Mouse (Mus musculus) liver, embryonic 12.5 days (tissue): ENCODE measurements around the gene Sgpp2. TPM values are rescaled to one million over a fixed set of nuclear protein-coding genes. Genes with fewer than 3 reads are reported as not detected.

ENCODE experiments used
- ATAC-seq: fragments of 200-750 bp; cut with Nextera tagmentation; 2 replicates; pipeline ENCODE4 v1.8.0; 2017; ENCODE audit warnings: moderate number of reproducible peaks, mild to moderate bottlenecking, moderate library complexity
- H3K27ac ChIP-seq: fragments of 300-500 bp; sonication (generic); 2 replicates; pipeline ENCODE4 v1.5.1; 2016; ENCODE audit warnings: mild to moderate bottlenecking
- H3K27me3 ChIP-seq: fragments of 300-500 bp; sonication (generic); replicated peaks from 2 replicates; pipeline ENCODE4 v1.6.1; 2016; ENCODE audit warnings: mild to moderate bottlenecking, moderate library complexity
- H3K36me3 ChIP-seq: fragments of 300-500 bp; sonication (generic); 2 replicates; pipeline ENCODE4 v1.6.1; 2016; ENCODE audit warnings: mild to moderate bottlenecking, moderate library complexity
- H3K4me1 ChIP-seq: fragments of 300-500 bp; sonication (generic); 2 replicates; pipeline ENCODE4 v1.6.1; 2016
- H3K4me2 ChIP-seq: fragments of 300-500 bp; sonication (generic); 2 replicates; pipeline ENCODE4 v1.6.1; 2016; ENCODE audit warnings: mild to moderate bottlenecking, moderate library complexity
- H3K4me3 ChIP-seq: fragments of 300-500 bp; sonication (generic); 2 replicates; pipeline ENCODE4 v1.5.1; 2016; ENCODE audit warnings: mild to moderate bottlenecking, moderate library complexity
- H3K9ac ChIP-seq: fragments of 300-500 bp; sonication (generic); 2 replicates; pipeline ENCODE4 v1.6.1; 2016; ENCODE audit warnings: mild to moderate bottlenecking, moderate library complexity
- H3K9me3 ChIP-seq: fragments of 300-500 bp; sonication (generic); replicated peaks from 2 replicates; pipeline ENCODE4 v1.6.1; 2016; ENCODE audit warnings: mild to moderate bottlenecking, moderate library complexity
- WGBS: fragments of 180-500 bp; shearing (Covaris S2); methylation state at CpG from one replicate; pipeline ENCODE4 v1.1.7; 2016; ENCODE audit not compliant: insufficient replicate concordance; 5-methylcytosine and 5-hydroxymethylcytosine counted together
- polyA plus RNA-seq: library from polyadenylated mRNA; unstranded; fragments of >200 nt; fragmentation: Nextera tagmentation; extraction: Ambion mirVana; gene quantifications from 2 replicates; pipeline ENCODE4 v1.2.1, GENCODE M21; 2016

Gene Sgpp2
- polyA plus RNA-seq = 0.13 and 0.32 TPM in 2 replicates

DNA sequence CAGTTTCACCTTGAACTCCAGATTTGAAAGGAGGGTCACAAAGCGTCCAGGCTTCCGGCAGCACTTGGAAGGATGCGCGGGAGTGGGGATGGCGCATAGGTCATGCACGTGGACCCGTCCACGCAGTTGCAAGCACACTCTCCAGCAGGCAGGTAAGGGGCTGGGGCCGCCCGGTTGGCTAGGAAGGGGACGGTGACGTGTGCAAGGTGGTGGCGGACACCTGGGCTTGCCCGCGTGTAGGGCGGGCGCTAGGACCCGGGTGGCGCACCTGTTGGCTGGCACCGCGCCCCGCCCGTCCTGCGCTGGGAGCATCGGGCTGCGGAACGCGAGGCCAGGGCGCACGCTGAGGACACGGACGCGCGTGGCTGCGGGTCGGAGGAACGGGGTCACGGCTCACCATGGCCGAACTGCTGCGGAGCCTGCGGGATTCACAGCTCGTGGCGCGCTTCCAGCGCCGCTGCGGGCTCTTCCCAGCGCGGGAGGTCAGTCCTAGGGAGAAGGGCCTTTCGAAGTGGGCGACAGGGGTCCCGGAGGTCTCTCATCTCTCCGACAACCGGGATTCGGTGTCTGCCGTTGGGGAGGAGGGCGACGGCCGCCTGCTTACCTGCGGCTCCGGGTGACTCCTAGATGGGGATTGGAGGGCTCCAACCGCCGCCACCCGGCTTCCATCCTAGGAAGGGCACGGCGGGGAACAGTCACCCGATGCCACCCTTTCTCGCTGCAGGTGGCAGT, at the start of gene Sgpp2:
Sgpp2 (plus strand) TSS at position 325 of the 732 bp plus-strand sequence.
- no peaks in the 10 kb centered on the region for H3K4me1 ChIP-seq
- ATAC-seq = no peak
- H3K4me2 ChIP-seq = peak within 1 kb of the TSS; percentile 65
- peak within 1 kb of the TSS; percentile 45 for H3K4me3 ChIP-seq
- H3K9me3 ChIP-seq = no peaks in the 10 kb centered on the region
- peaks cover 59% of the 10 kb centered on the region for H3K27me3 ChIP-seq
- no peaks in the 10 kb centered on the region for H3K36me3 ChIP-seq
- no peak within 1 kb of the TSS for H3K27ac ChIP-seq
- H3K9ac ChIP-seq = no peak within 1 kb of the TSS
- WGBS = 2% methylated on average over 67 of the region's 68 CpGs

- H3K4me3 ChIP-seq = no peak overlapping the region
- no peaks in the 10 kb centered on the region for H3K4me1 ChIP-seq
- no peak overlapping the region for H3K9ac ChIP-seq
- H3K27me3 ChIP-seq = no peaks in the 10 kb centered on the region
- H3K36me3 ChIP-seq = no peaks in the 10 kb centered on the region
- WGBS = 53% methylated on average over 5 of the region's 5 CpGs
- H3K9me3 ChIP-seq = no peaks in the 10 kb centered on the region
- no peak overlapping the region for H3K4me2 ChIP-seq
- H3K27ac ChIP-seq = no peak overlapping the region
- no peak for ATAC-seq
Observed at GRCm38 (mm10) chr1:78267519-78267918, 42.6 kb upstream of the Sgpp2 start.

GRCm38 (mm10) chr1:78272915-78273314, 37.2 kb upstream of the Sgpp2 start:
- Histone ChIP-seq H3K27ac (no peak overlapping the region), H3K9me3 (no peaks in the 10 kb centered on the region), H3K4me3 (no peak overlapping the region), H3K4me1 (no peaks in the 10 kb centered on the region), H3K4me2 (no peak overlapping the region), H3K36me3 (no peaks in the 10 kb centered on the region), H3K9ac (no peak overlapping the region), H3K27me3 (no peaks in the 10 kb centered on the region)
- ATAC-seq = no peak
- 59% methylated on average over 3 of the region's 3 CpGs for WGBS

DNA sequence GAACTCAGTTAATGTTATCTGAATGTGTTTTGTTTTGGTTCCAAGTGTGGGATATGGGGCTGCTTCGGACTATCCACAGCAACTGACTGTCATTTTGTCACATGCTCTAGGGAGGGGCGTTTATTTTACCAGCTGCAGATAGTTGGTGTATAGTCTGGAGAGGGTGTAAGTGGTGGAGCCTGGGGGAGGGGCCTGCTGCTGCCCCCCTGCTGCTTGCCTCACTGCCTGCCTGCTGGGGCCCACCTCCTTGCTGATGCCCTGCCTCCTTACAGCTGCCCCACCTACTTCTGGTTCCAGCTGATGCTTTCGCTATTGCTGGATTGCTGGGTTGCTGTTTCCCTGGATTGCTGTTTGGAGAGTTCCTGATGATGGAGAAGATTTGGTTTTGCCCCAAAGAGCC, 31.0 kb upstream of the Sgpp2 start:
- Histone ChIP-seq H3K27ac (no peak overlapping the region), H3K36me3 (no peaks in the 10 kb centered on the region), H3K4me1 (no peaks in the 10 kb centered on the region), H3K4me3 (no peak overlapping the region), H3K27me3 (no peaks in the 10 kb centered on the region), H3K9ac (no peak overlapping the region), H3K9me3 (no peaks in the 10 kb centered on the region), H3K4me2 (no peak overlapping the region)
- 12% methylated on average over 3 of the region's 3 CpGs for WGBS
- no peak for ATAC-seq

- H3K27me3 ChIP-seq = no peaks in the 10 kb centered on the region
- no peak overlapping the region for H3K9ac ChIP-seq
- no peaks in the 10 kb centered on the region for H3K9me3 ChIP-seq
- no peaks in the 10 kb centered on the region for H3K4me1 ChIP-seq
- WGBS = 73% methylated on average over 3 of the region's 3 CpGs
- no peak overlapping the region for H3K27ac ChIP-seq
- no peak overlapping the region for H3K4me3 ChIP-seq
- no peak for ATAC-seq
- H3K4me2 ChIP-seq = no peak overlapping the region
- H3K36me3 ChIP-seq = no peaks in the 10 kb centered on the region
Observed at GRCm38 (mm10) chr1:78292397-78292796, 17.7 kb upstream of the Sgpp2 start.

DNA sequence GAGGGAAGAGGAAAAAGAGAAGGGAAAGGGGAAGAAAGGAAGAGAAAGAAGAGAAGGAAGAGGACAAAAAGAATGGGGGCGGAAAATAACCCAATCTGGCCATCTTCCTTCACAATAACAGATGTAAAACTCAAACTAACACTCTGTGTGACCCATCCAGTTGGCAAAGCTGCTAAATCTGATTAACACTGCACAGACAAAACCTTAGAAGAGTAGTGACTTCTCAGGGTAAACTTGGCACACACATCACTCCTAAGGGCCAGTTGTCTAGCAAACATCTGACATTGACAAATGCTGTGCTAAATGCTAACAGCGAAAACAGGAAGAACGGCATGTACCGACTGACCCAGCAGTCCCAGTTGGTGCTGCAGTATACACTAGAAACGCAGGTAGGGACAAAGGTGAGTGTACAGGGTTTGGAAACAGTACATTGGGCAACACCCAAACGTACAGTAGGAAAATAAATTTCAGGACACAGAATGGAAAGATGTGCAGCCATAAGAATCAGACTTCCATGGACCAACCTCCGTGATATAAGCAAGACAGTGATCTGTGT, 10.4 kb upstream of the Sgpp2 start:
- Histone ChIP-seq H3K9ac (no peak overlapping the region), H3K4me2 (no peak overlapping the region), H3K9me3 (no peaks in the 10 kb centered on the region), H3K4me3 (no peak overlapping the region), H3K27ac (no peak overlapping the region), H3K4me1 (no peaks in the 10 kb centered on the region), H3K36me3 (no peaks in the 10 kb centered on the region), H3K27me3 (no peaks in the 10 kb centered on the region)
- 56% methylated on average over 7 of the region's 7 CpGs for WGBS
- no peak for ATAC-seq

GRCm38 (mm10) chr1:78308688-78309087, 1.5 kb upstream of the Sgpp2 start:
- no peak overlapping the region for H3K27ac ChIP-seq
- H3K4me1 ChIP-seq = no peaks in the 10 kb centered on the region
- H3K27me3 ChIP-seq = peaks cover 59% of the 10 kb centered on the region
- H3K36me3 ChIP-seq = no peaks in the 10 kb centered on the region
- WGBS = 41% methylated on average over 1 of the region's 1 CpGs
- H3K9ac ChIP-seq = no peak overlapping the region
- no peak for ATAC-seq
- H3K4me3 ChIP-seq = no peak overlapping the region
- no peak overlapping the region for H3K4me2 ChIP-seq
- no peaks in the 10 kb centered on the region for H3K9me3 ChIP-seq

DNA sequence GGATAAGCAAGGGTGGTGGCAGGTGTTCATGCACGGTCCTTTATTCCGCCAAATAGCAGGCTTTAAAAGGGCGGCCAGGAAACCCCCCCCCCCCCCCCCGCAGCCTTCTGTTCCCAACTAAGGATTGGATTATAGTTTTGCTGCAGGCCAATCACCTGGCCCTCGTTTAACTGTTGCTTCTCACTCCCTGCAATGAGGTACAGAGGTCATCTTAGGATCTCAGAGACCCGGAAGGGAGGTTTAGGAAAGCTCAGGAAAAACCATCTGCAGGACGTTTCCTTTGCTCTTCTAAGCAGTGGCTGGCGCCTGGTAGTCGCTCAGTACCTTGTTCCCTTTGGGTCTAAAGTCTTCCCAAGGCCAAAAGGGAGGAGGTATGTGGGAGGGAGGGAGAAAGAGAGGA, 865 bp upstream of the Sgpp2 start:
- peaks cover 59% of the 10 kb centered on the region for H3K27me3 ChIP-seq
- no peak overlapping the region for H3K4me3 ChIP-seq
- H3K9me3 ChIP-seq = no peaks in the 10 kb centered on the region
- H3K27ac ChIP-seq = no peak overlapping the region
- WGBS = 3% methylated on average over 9 of the region's 9 CpGs
- no peak for ATAC-seq
- H3K36me3 ChIP-seq = no peaks in the 10 kb centered on the region
- no peak overlapping the region for H3K9ac ChIP-seq
- no peak overlapping the region for H3K4me2 ChIP-seq
- H3K4me1 ChIP-seq = no peaks in the 10 kb centered on the region

DNA sequence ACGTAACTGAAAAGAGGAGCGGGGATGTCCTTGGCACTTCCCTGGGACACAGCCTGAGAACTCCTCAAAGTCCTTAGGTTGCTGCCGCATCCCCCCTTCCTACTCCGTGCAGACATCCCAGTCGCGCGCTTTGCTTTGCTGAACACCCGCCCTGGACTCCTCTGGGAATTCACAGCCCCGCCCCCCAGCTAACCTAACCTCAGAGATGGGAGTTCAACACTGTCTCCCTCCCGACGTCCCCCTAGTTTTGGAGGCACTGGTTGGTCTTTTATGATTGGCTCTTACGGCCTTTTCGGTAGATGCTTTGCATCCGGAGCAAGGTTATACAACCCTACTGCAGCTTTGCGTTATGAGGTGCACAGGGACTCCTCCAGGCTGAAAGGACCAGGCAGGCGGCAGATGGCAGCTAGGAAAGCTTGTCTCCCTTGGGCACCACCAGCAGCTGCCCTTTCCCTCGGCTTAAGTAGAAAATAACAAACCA, 756 bp downstream of the Sgpp2 start:
- peaks cover 59% of the 10 kb centered on the region for H3K27me3 ChIP-seq
- H3K9me3 ChIP-seq = no peaks in the 10 kb centered on the region
- H3K27ac ChIP-seq = no peak overlapping the region
- H3K4me3 ChIP-seq = peak overlapping the region; percentile 45
- H3K4me2 ChIP-seq = peak overlapping the region; percentile 65
- WGBS = 2% methylated on average over 17 of the region's 17 CpGs
- H3K9ac ChIP-seq = no peak overlapping the region
- no peaks in the 10 kb centered on the region for H3K4me1 ChIP-seq
- ATAC-seq = no peak
- H3K36me3 ChIP-seq = no peaks in the 10 kb centered on the region

DNA sequence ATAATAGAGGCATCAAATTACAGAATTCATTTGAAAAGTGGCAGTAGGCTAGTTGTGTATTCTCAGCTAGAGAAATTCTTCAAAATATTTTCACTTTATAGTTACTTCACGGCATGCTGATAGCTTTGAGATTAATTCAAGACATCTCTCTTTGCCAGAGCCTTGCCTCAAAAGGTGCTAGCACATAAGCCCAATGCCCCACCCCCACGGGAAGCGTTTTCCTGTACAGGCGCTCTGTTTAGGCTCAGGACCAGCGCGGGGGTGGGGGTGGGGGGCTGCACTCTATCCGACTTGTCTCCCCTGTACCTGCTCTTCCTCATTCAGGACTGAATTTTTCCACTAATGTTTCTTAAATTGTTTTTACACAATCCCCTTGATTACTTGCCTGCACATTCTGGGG, 1.3 kb downstream of the Sgpp2 start:
- no peak for ATAC-seq
- Histone ChIP-seq H3K9me3 (no peaks in the 10 kb centered on the region), H3K4me1 (no peaks in the 10 kb centered on the region), H3K27me3 (peaks cover 58% of the 10 kb centered on the region), H3K36me3 (no peaks in the 10 kb centered on the region), H3K27ac (no peak overlapping the region), H3K4me2 (no peak overlapping the region), H3K4me3 (no peak overlapping the region), H3K9ac (no peak overlapping the region)
- WGBS = 1% methylated on average over 7 of the region's 7 CpGs

- no peaks in the 10 kb centered on the region for H3K4me1 ChIP-seq
- peaks cover 44% of the 10 kb centered on the region for H3K27me3 ChIP-seq
- no peak overlapping the region for H3K9ac ChIP-seq
- H3K4me2 ChIP-seq = no peak overlapping the region
- H3K4me3 ChIP-seq = no peak overlapping the region
- no peaks in the 10 kb centered on the region for H3K9me3 ChIP-seq
- H3K36me3 ChIP-seq = no peaks in the 10 kb centered on the region
- no peak for ATAC-seq
- WGBS = 52% methylated on average over 4 of the region's 4 CpGs
- H3K27ac ChIP-seq = no peak overlapping the region
Observed at GRCm38 (mm10) chr1:78312917-78313316, 2.8 kb downstream of the Sgpp2 start.

GRCm38 (mm10) chr1:78313961-78314360, 3.8 kb downstream of the Sgpp2 start:
- Histone ChIP-seq H3K4me2 (no peak overlapping the region), H3K27me3 (peaks cover 36% of the 10 kb centered on the region), H3K27ac (no peak overlapping the region), H3K4me1 (no peaks in the 10 kb centered on the region), H3K36me3 (no peaks in the 10 kb centered on the region), H3K4me3 (no peak overlapping the region), H3K9me3 (no peaks in the 10 kb centered on the region), H3K9ac (no peak overlapping the region)
- no peak for ATAC-seq
- 62% methylated on average over 4 of the region's 4 CpGs for WGBS
